Mouse (Mus musculus): Measurements from ENCODE around the gene Ninj2.

GRCm38 (mm10) chr6:120172294-120173017, 79.3 kb downstream of the Ninj2 start:
- TF ChIP-seq CTCF (IDR thresholded peaks at IDR 0.05; ENCODE audit: low read depth) (no peak), EP300 (IDR thresholded peaks at IDR 0.05; ENCODE audit: low read depth) (no peak)

All from heart, postnatal 0 days (tissue).